ENCODE assay signal across 10 mouse cellular contexts in genomic region chr12:112012511-112013270, GRCm38 (mm10). TPM values are rescaled to one million over a fixed set of nuclear protein-coding genes. Genes with fewer than 3 reads are reported as not detected.
DNase-seq lines count a peak whose midpoint lies in the region; ATAC-seq lines count a peak whose summit lies in the region.
"Had no signal": no experiment of that assay in that cellular context is flagged by ENCODE, and none has a peak within 500 bp of the region (broad histone marks: within the 10 kb centered on the region; RNA-seq: fewer than 3 reads in every experiment).

No protein-coding gene starts in this region.

- peak; percentile 42 for DNase-seq in thymus, postnatal 4 days
- DNase-seq in thymus, postnatal 14 days = no peak
- DNase-seq in liver, embryonic 11.5 days (ENCODE audit: low spot score) = no peak
- no peak for DNase-seq in cerebellum, adult 9-10 months
- no peak for DNase-seq in natural killer cell, adult 2 months (ENCODE audit: low spot score in 2 of 2)
- no peak for DNase-seq in layer of hippocampus, postnatal 14 days (ENCODE audit: low spot score in 2 of 2)
- no peak for DNase-seq in layer of hippocampus, adult 11-12 months (ENCODE audit: low spot score)

- no peak overlapping the region for H3K9ac ChIP-seq in hindbrain, embryonic 15.5 days
- H3K9ac ChIP-seq in liver, embryonic 11.5 days (ENCODE audit: low read depth, low read length) = no peak overlapping the region
- H3K9ac ChIP-seq: liver, embryonic 15.5 days had no signal

- WGBS in hindbrain, embryonic 15.5 days = 22% methylated on average over 12 of the region's 12 CpGs
- 42% methylated on average over 12 of the region's 12 CpGs for WGBS in liver, embryonic 11.5 days

- no peaks in the 10 kb centered on the region for H3K9me3 ChIP-seq in hindbrain, embryonic 15.5 days
- H3K9me3 ChIP-seq in liver, embryonic 11.5 days (ENCODE audit: control insufficient read depth, low read length) = no peaks in the 10 kb centered on the region
- H3K9me3 ChIP-seq: liver, embryonic 15.5 days had no signal

- peaks cover 12% of the 10 kb centered on the region; the same call in 1 of the 2 replicates for H3K4me1 ChIP-seq in hindbrain, embryonic 15.5 days (replicated peaks)
- no peaks in the 10 kb centered on the region for H3K4me1 ChIP-seq in liver, embryonic 11.5 days (replicated peaks; ENCODE audit: control insufficient read depth, insufficient read depth, low read length)
- H3K4me1 ChIP-seq: liver, embryonic 15.5 days had no signal

- no peaks in the 10 kb centered on the region for H3K36me3 ChIP-seq in hindbrain, embryonic 15.5 days
- H3K36me3 ChIP-seq in liver, embryonic 11.5 days (ENCODE audit: control insufficient read depth, insufficient read depth, low read length) = no peaks in the 10 kb centered on the region
- H3K36me3 ChIP-seq: liver, embryonic 15.5 days had no signal

- 0 out of 2 replicates have a peak overlapping the region, but pooled peaks have one; percentile 34 for H3K27ac ChIP-seq in hindbrain, embryonic 15.5 days (replicated peaks)
- H3K27ac ChIP-seq in liver, embryonic 11.5 days (ENCODE audit: low read depth, low read length) = no peak overlapping the region
- H3K27ac ChIP-seq: liver, embryonic 15.5 days had no signal

- peak overlapping the region; percentile 44 for H3K4me2 ChIP-seq in hindbrain, embryonic 15.5 days
- no peak overlapping the region for H3K4me2 ChIP-seq in liver, embryonic 11.5 days
- H3K4me2 ChIP-seq: liver, embryonic 15.5 days had no signal

- no peaks in the 10 kb centered on the region for H3K27me3 ChIP-seq in hindbrain, embryonic 15.5 days
- H3K27me3 ChIP-seq in liver, embryonic 11.5 days (replicated peaks; ENCODE audit: control insufficient read depth, insufficient read depth, low read length) = no peaks in the 10 kb centered on the region
- H3K27me3 ChIP-seq: liver, embryonic 15.5 days had no signal

- 0 out of 2 replicates have a peak overlapping the region, but pooled peaks have one; percentile 7 for H3K4me3 ChIP-seq in hindbrain, embryonic 15.5 days
- no peak overlapping the region for H3K4me3 ChIP-seq in liver, embryonic 11.5 days (ENCODE audit: low read depth, low read length)
- H3K4me3 ChIP-seq: liver, embryonic 15.5 days had no signal

- ATAC-seq in hindbrain, embryonic 15.5 days (ENCODE audit: low FRiP score, low read depth) = peak; percentile 88
- peak; percentile 34; the same call in 1 of the 2 replicates for ATAC-seq in liver, embryonic 11.5 days (replicated peaks; ENCODE audit: low FRiP score)

RNA-seq across cellular contexts. Expression of gene Rd3l, which starts 31.6 kb away (rescaled TPM):
- 0.22 TPM in 1 of 2 replicates, not detected in the other for polyA plus RNA-seq in hindbrain, embryonic 15.5 days (2015; fragmentation: Nextera tagmentation; extraction: Ambion mirVana)
- not detected in 2 replicates for polyA plus RNA-seq in liver, embryonic 11.5 days (2014; fragmentation: Nextera tagmentation; extraction: Ambion mirVana)
- under 1 TPM in 1 of 2 experiments, not detected in 1; 0.38 TPM for total RNA-seq in layer of hippocampus, postnatal 14 days (2021)
- polyA plus RNA-seq: liver, embryonic 15.5 days; stomach, embryonic 16.5 days had no signal

RNA-seq across cellular contexts. Expression of gene Tdrd9, which starts 41.3 kb away (rescaled TPM):
- 0.30 and 0.49 TPM in 2 replicates for polyA plus RNA-seq in hindbrain, embryonic 15.5 days (2015; fragmentation: Nextera tagmentation; extraction: Ambion mirVana)
- 0.06 and 0.40 TPM in 2 replicates for polyA plus RNA-seq in liver, embryonic 11.5 days (2014; fragmentation: Nextera tagmentation; extraction: Ambion mirVana)
- under 1 TPM; 0.12 to 0.16 TPM for total RNA-seq in layer of hippocampus, postnatal 14 days (2021)

RNA-seq across cellular contexts. Expression of gene Atp5mpl, which starts 45.9 kb away (rescaled TPM):
- 787 and 906 TPM in 2 replicates for polyA plus RNA-seq in hindbrain, embryonic 15.5 days (2015; fragmentation: Nextera tagmentation; extraction: Ambion mirVana)
- polyA plus RNA-seq in liver, embryonic 11.5 days (2014; fragmentation: Nextera tagmentation; extraction: Ambion mirVana) = 702 and 735 TPM in 2 replicates
- total RNA-seq in layer of hippocampus, postnatal 14 days (2021) = 100 to 1,000 TPM; 434 to 440 TPM
